Mouse (Mus musculus) neural tube, embryonic 14.5 days (tissue): ENCODE results near the gene Fam71a. TPM values are rescaled to one million over a fixed set of nuclear protein-coding genes. Genes with fewer than 3 reads are reported as not detected.
A peak's percentile ranks its signal among the peaks of the same experiment; 100 is the strongest.

Source experiments
- ATAC-seq: fragments of 200-750 bp; cut with Nextera tagmentation; 2 replicates; pipeline ENCODE4 v1.8.0; 2017; ENCODE audit warnings: low read depth, mild to moderate bottlenecking, moderate TSS enrichment, moderate library complexity
- H3K27ac ChIP-seq: fragments of 300-500 bp; sonication (generic); 2 replicates; pipeline ENCODE4 v1.5.1; 2014; ENCODE audit warnings: low read depth, mild to moderate bottlenecking, control low read depth, low read length, moderate library complexity, mixed read lengths
- H3K27me3 ChIP-seq: fragments of 300-500 bp; sonication (generic); 2 replicates; pipeline ENCODE4 v1.6.1; 2014; ENCODE audit warnings: low read length; ENCODE audit not compliant: control insufficient read depth, insufficient read depth
- H3K36me3 ChIP-seq: fragments of 300-500 bp; sonication (generic); 2 replicates; pipeline ENCODE4 v1.6.1; 2014; ENCODE audit warnings: low read length, mixed read lengths; ENCODE audit not compliant: control insufficient read depth, insufficient read depth
- H3K4me1 ChIP-seq: fragments of 300-500 bp; sonication (generic); 2 replicates; pipeline ENCODE4 v1.6.1; 2014; ENCODE audit warnings: low read length; ENCODE audit not compliant: control insufficient read depth, insufficient read depth
- H3K4me2 ChIP-seq: fragments of 300-500 bp; sonication (generic); 2 replicates; pipeline ENCODE4 v1.6.1; 2014; ENCODE audit warnings: mild to moderate bottlenecking, low read depth, low read length, control low read depth
- H3K4me3 ChIP-seq: fragments of 300-500 bp; sonication (generic); 2 replicates; pipeline ENCODE4 v1.5.1; 2014; ENCODE audit warnings: low read depth, low read length, control low read depth, mixed read lengths
- H3K9ac ChIP-seq: fragments of 300-500 bp; sonication (generic); replicated peaks from 2 replicates; pipeline ENCODE4 v1.6.1; 2014; ENCODE audit warnings: low read depth, mild to moderate bottlenecking, control low read depth, low read length, mixed read lengths
- H3K9me3 ChIP-seq: fragments of 300-500 bp; sonication (generic); 2 replicates; pipeline ENCODE4 v1.6.1; 2016; ENCODE audit warnings: low read length; ENCODE audit not compliant: control insufficient read depth
- WGBS: fragments of 180-500 bp; shearing (Covaris S2); extraction: QIAGEN DNeasy Blood & Tissue Kit; methylation state at CpG from one replicate; pipeline ENCODE4 v1.1.7; 2014; 5-methylcytosine and 5-hydroxymethylcytosine counted together
- polyA plus RNA-seq: library from polyadenylated mRNA; unstranded; fragments of >200 nt; fragmentation: Nextera tagmentation; extraction: Ambion mirVana; gene quantifications from 2 replicates; pipeline ENCODE4 v1.2.1, GENCODE M21; 2014

Fam71a gene
- polyA plus RNA-seq, 1 experiment from 2014 or later = not detected

- Histone ChIP-seq H3K4me3 (no peak overlapping the region), H3K9ac (no peak overlapping the region), H3K36me3 (no peaks in the 10 kb centered on the region), H3K9me3 (no peaks in the 10 kb centered on the region), H3K4me1 (no peaks in the 10 kb centered on the region), H3K27ac (no peak overlapping the region), H3K27me3 (no peaks in the 10 kb centered on the region), H3K4me2 (no peak overlapping the region)
- 52% methylated on average over 14 of the region's 14 CpGs for WGBS
- ATAC-seq = no peak
These were observed 29.2 kb upstream of the Fam71a start for GRCm38 (mm10) chr1:191193657-191194424.

GRCm38 (mm10) chr1:191192751-191193150, 28.1 kb upstream of the Fam71a start:
- no peak overlapping the region for H3K4me3 ChIP-seq
- H3K36me3 ChIP-seq = no peaks in the 10 kb centered on the region
- no peak for ATAC-seq
- H3K9ac ChIP-seq = no peak overlapping the region
- no peaks in the 10 kb centered on the region for H3K4me1 ChIP-seq
- H3K27me3 ChIP-seq = no peaks in the 10 kb centered on the region
- no peak overlapping the region for H3K27ac ChIP-seq
- 83% methylated on average over 6 of the region's 6 CpGs for WGBS
- no peak overlapping the region for H3K4me2 ChIP-seq
- H3K9me3 ChIP-seq = no peaks in the 10 kb centered on the region

- Histone ChIP-seq H3K4me3 (no peak overlapping the region), H3K4me2 (no peak overlapping the region), H3K36me3 (no peaks in the 10 kb centered on the region), H3K9ac (no peak overlapping the region), H3K27ac (no peak overlapping the region), H3K27me3 (peaks cover 3% of the 10 kb centered on the region; the same call in 1 of the 2 replicates), H3K9me3 (no peaks in the 10 kb centered on the region), H3K4me1 (no peaks in the 10 kb centered on the region)
- no peak for ATAC-seq
- 69% methylated on average over 6 of the region's 6 CpGs for WGBS
These were observed 27.6 kb upstream of the Fam71a start for GRCm38 (mm10) chr1:191192213-191192612.

- Histone ChIP-seq H3K4me2 (no peak overlapping the region), H3K27me3 (peaks cover 18% of the 10 kb centered on the region), H3K4me3 (no peak overlapping the region), H3K9ac (no peak overlapping the region), H3K4me1 (peaks cover 12% of the 10 kb centered on the region), H3K36me3 (no peaks in the 10 kb centered on the region), H3K27ac (no peak overlapping the region), H3K9me3 (no peaks in the 10 kb centered on the region)
- ATAC-seq = no peak
- 47% methylated on average over 6 of the region's 6 CpGs for WGBS
These were observed 25.2 kb upstream of the Fam71a start for GRCm38 (mm10) chr1:191189671-191190372.

- peaks cover 44% of the 10 kb centered on the region for H3K27me3 ChIP-seq
These were observed 21.8 kb upstream of the Fam71a start for GRCm38 (mm10) chr1:191186386-191186770.

GRCm38 (mm10) chr1:191185761-191186385, 21.3 kb upstream of the Fam71a start:
- Histone ChIP-seq H3K9ac (no peak overlapping the region), H3K36me3 (no peaks in the 10 kb centered on the region)

More at GRCm38 (mm10) chr1:191186386-191186770, 21.8 kb upstream of the Fam71a start:
- no peak for ATAC-seq
- Histone ChIP-seq H3K9ac (no peak overlapping the region), H3K4me3 (no peak overlapping the region), H3K36me3 (no peaks in the 10 kb centered on the region), H3K4me2 (no peak overlapping the region), H3K9me3 (no peaks in the 10 kb centered on the region), H3K27ac (no peak overlapping the region), H3K4me1 (peaks cover 28% of the 10 kb centered on the region)
- 4% methylated on average over 7 of the region's 7 CpGs for WGBS

GRCm38 (mm10) chr1:191184841-191185251, 20.2 kb upstream of the Fam71a start:
- ATAC-seq = no peak
- peak overlapping the region; percentile 21 for H3K9ac ChIP-seq
- whole genome bisulfite sequencing = 1% methylated on average over 22 of the region's 22 CpGs

More at GRCm38 (mm10) chr1:191185761-191186385, 21.3 kb upstream of the Fam71a start:
- Histone ChIP-seq H3K27ac (no peak overlapping the region), H3K4me3 (no peak overlapping the region), H3K4me1 (peaks cover 28% of the 10 kb centered on the region), H3K4me2 (peak overlapping the region; percentile 20; the same call in 1 of the 2 replicates), H3K9me3 (no peaks in the 10 kb centered on the region), H3K27me3 (peaks cover 49% of the 10 kb centered on the region)
- WGBS = under 1% methylated on average over 16 of the region's 16 CpGs
- no peak for ATAC-seq

GRCm38 (mm10) chr1:191184066-191184815, 19.6 kb upstream of the Fam71a start:
- no peak for ATAC-seq
- Histone ChIP-seq H3K4me2 (peak overlapping the region; percentile 91), H3K9me3 (no peaks in the 10 kb centered on the region), H3K36me3 (no peaks in the 10 kb centered on the region), H3K4me1 (peaks cover 28% of the 10 kb centered on the region), H3K27ac (no peak overlapping the region), H3K27me3 (peaks cover 53% of the 10 kb centered on the region), H3K4me3 (peak overlapping the region; percentile 40), H3K9ac (peak overlapping the region; percentile 21)
- WGBS = 2% methylated on average over 42 of the region's 42 CpGs

More at GRCm38 (mm10) chr1:191184841-191185251, 20.2 kb upstream of the Fam71a start:
- H3K4me3 ChIP-seq = peak overlapping the region; percentile 40
- H3K9me3 ChIP-seq = no peaks in the 10 kb centered on the region
- H3K36me3 ChIP-seq = no peaks in the 10 kb centered on the region
- H3K4me2 ChIP-seq = peak overlapping the region; percentile 91
- H3K27me3 ChIP-seq = peaks cover 53% of the 10 kb centered on the region
- H3K4me1 ChIP-seq = peaks cover 28% of the 10 kb centered on the region
- H3K27ac ChIP-seq = no peak overlapping the region
